Mouse (Mus musculus): ENCODE results near the gene Nav2.

DNA sequence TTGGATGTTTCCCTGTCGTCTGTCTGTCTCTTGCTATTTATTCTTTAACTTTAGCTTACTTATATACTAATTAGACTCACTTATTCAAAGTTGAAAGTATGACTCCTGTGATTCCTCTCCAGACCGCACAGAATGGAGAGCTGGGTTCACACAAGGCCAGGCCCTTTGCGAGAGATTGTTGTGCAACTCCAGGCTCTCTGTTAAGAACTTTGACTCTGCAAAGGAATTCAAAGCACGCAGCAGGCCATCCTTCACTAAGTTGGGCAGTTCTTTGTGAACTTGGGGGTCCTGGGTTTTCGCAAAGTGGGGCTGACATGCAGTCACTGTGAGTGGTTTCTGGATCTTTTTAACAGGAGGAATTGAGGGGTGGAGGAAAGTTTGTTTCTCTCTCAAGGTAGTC is 95.9 kb downstream of the Nav2 start:
- TF ChIP-seq CTCF (IDR thresholded peaks at IDR 0.05; ENCODE audit: borderline replicate concordance, insufficient read depth, low read depth, low read length) (no peak), POLR2A (IDR thresholded peaks at IDR 0.05; ENCODE audit: borderline replicate concordance, insufficient read depth, low read length) (no peak)

Measured in cerebellum, adult 2 months (tissue).